Mouse (Mus musculus) megakaryocyte, adult 5-6 weeks (primary cell): ENCODE data around the gene Tmem26. TPM values are rescaled to one million over a fixed set of nuclear protein-coding genes. Genes with fewer than 3 reads are reported as not detected.
A peak's percentile ranks its signal among the peaks of the same experiment; 100 is the strongest.

Source experiments
- ATAC-seq: 2 replicates; pipeline ENCODE4 v1.8.0; 2016; ENCODE audit warnings: mild to moderate bottlenecking, inconsistent platforms; ENCODE audit not compliant: poor library complexity, severe bottlenecking
- total RNA-seq, 2 experiments: library from RNA; stranded (forward) in 1 of 2; stranded (reverse) in 1 of 2; fragments of 153-499, 151-499 nt in 1 of 2; fragments of 221-1000, 200-1000 nt in 1 of 2; gene quantifications; 2 replicates each; pipeline versions ENCODE4 v1.2.3 to v1.2.4; 2015 to 2017

Gene Tmem26
- total RNA-seq, 2 experiments from 2014 or later, result 1.4 to 3.9 TPM

- ATAC-seq, result no peak
Measured at GRCm38 (mm10) chr10:68740251-68740650, 16.8 kb downstream of the Tmem26 start.

- ATAC-seq, result no peak
Measured at GRCm38 (mm10) chr10:68750921-68751320, 27.5 kb downstream of the Tmem26 start.

GRCm38 (mm10) chr10:68759238-68759637 is 35.8 kb downstream of the Tmem26 start:
- peak; percentile 27; the same call in 1 of the 2 replicates for ATAC-seq

- ATAC-seq, result no peak
Measured at GRCm38 (mm10) chr10:68759789-68760188, 36.3 kb downstream of the Tmem26 start.

- ATAC-seq, result no peak
Measured at GRCm38 (mm10) chr10:68781067-68781868, 57.8 kb downstream of the Tmem26 start.

GRCm38 (mm10) chr10:68782724-68783123 is 59.3 kb downstream of the Tmem26 start:
- no peak for ATAC-seq

GRCm38 (mm10) chr10:68783856-68784255 is 60.4 kb downstream of the Tmem26 start:
- ATAC-seq, result no peak

GRCm38 (mm10) chr10:68784463-68784862 is 61.0 kb downstream of the Tmem26 start:
- ATAC-seq, result no peak

- ATAC-seq, result 0 out of 2 replicates have a peak, but pooled peaks have one; percentile 35
Measured at GRCm38 (mm10) chr10:68795466-68795865, 72.0 kb downstream of the Tmem26 start.

- no peak for ATAC-seq
Measured at GRCm38 (mm10) chr10:68799883-68800282, 76.4 kb downstream of the Tmem26 start.

- ATAC-seq, result no peak
Measured at GRCm38 (mm10) chr10:68800339-68800738, 76.9 kb downstream of the Tmem26 start.

- ATAC-seq, result no peak
Measured at GRCm38 (mm10) chr10:68806328-68806727, 82.9 kb downstream of the Tmem26 start.

GRCm38 (mm10) chr10:68810958-68811357 is 87.5 kb downstream of the Tmem26 start:
- no peak for ATAC-seq

- no peak for ATAC-seq
Measured at GRCm38 (mm10) chr10:68812699-68813098, 89.3 kb downstream of the Tmem26 start.

- ATAC-seq, result no peak
Measured at GRCm38 (mm10) chr10:68817281-68817680, 93.8 kb downstream of the Tmem26 start.

- ATAC-seq, result no peak
Measured at GRCm38 (mm10) chr10:68818065-68818759, 94.8 kb downstream of the Tmem26 start.

GRCm38 (mm10) chr10:68824519-68824918 is 101.1 kb downstream of the Tmem26 start:
- ATAC-seq, result no peak

Other genes with a start within 250 kb of the Tmem26 start
- not detected in 2 replicates for gene Cabcoco1, start 181.8 kb upstream of the Tmem26 start, total RNA-seq (2015)
- not detected in 2 replicates for gene Cabcoco1, start 181.8 kb upstream of the Tmem26 start, total RNA-seq (2017)